In the genomic region with DNA sequence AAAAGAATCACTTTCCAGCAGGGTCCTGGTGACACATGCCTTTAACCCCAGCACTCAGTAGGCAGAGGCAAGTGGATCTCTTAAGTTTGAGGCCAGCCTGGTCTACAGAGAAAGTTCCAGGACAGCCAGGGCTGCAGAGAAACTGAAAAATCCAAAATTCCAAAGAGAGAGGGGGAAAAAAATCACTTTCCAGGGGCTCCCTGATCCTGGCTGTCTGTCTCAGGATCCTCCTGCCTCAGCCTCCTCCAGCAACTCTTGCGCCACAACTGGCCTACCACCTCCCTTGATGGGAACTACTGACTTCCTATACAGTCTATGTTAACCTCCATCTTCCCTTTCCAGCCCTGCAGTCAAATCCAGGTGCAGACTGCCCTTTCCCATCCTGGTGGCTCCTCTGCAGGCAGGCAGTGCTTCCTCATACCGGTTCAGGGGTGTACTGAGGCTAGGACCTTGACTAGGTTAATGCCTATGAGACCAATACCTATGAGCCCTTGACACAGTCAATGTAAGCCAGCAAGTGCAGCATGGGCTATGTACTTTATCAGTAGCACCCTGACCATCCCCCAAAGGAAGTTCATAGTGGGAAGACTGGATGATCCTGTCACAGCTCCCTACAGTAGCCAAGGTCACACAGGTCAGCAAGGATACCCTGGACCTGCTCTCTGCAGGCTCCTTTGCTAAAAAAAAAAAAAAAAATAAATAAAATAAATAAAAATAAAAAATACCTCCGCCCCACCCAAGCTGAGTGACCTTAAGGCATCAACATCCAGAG, we compare ENCODE assay signal across 9 mouse cellular contexts. TPM values are rescaled to one million over a fixed set of nuclear protein-coding genes. Genes with fewer than 3 reads are reported as not detected.
DNase-seq lines count a peak whose midpoint lies in the region; ATAC-seq and TF ChIP-seq lines count a peak whose summit lies in the region.
"Had no signal": no experiment of that assay in that cellular context is flagged by ENCODE, and none has a peak within 500 bp of the region (broad histone marks: within the 10 kb centered on the region; RNA-seq: fewer than 3 reads in every experiment).

No protein-coding gene starts in this region.

- H3K27ac ChIP-seq in hindbrain, embryonic 11.5 days (ENCODE audit: low read depth, low read length), result no peak overlapping the region
- H3K27ac ChIP-seq in hindbrain, embryonic 14.5 days, result no peak overlapping the region
- no peak overlapping the region; the same call in 1 of the 2 replicates for H3K27ac ChIP-seq in intestine, postnatal 0 days (ENCODE audit: low read depth, low read length)
- H3K27ac ChIP-seq in layer of hippocampus, adult 2 months, result no peak overlapping the region

- no peak overlapping the region for H3K4me3 ChIP-seq in hindbrain, embryonic 11.5 days (ENCODE audit: low read depth, low read length)
- H3K4me3 ChIP-seq in hindbrain, embryonic 14.5 days (replicated peaks; ENCODE audit: low read length), result no peak overlapping the region
- H3K4me3 ChIP-seq in intestine, postnatal 0 days (ENCODE audit: low read depth, low read length), result no peak overlapping the region
- no peak overlapping the region for H3K4me3 ChIP-seq in layer of hippocampus, adult 2 months

- DNase-seq in hindbrain, embryonic 11.5 days (ENCODE audit: low spot score), result peak; percentile 36
- DNase-seq in hindbrain, embryonic 14.5 days (ENCODE audit: low spot score), result no peak
- peak; percentile 18 for DNase-seq in 416B (ENCODE audit: low read depth)
- peak; percentile 64 for DNase-seq in NIH3T3 (ENCODE audit: low read depth)
- no peak for DNase-seq in right cerebral cortex, postnatal 14 days
- no peak for DNase-seq in layer of hippocampus, adult 2 months (ENCODE audit: low spot score in 2 of 2)
- no peak for DNase-seq in lung, postnatal 10 days
- DNase-seq: cerebellum, adult 9-11 months had no signal

- 0 out of 2 replicates have a peak, but pooled peaks have one; percentile 15 for ATAC-seq in hindbrain, embryonic 11.5 days (ENCODE audit: low FRiP score)
- ATAC-seq in hindbrain, embryonic 14.5 days (ENCODE audit: low FRiP score), result no peak
- ATAC-seq in intestine, postnatal 0 days, result no peak

- no peaks in the 10 kb centered on the region for H3K9me3 ChIP-seq in hindbrain, embryonic 11.5 days (ENCODE audit: control insufficient read depth, low read length)
- H3K9me3 ChIP-seq in hindbrain, embryonic 14.5 days (ENCODE audit: control insufficient read depth, low read length), result no peaks in the 10 kb centered on the region
- H3K9me3 ChIP-seq in intestine, postnatal 0 days (ENCODE audit: control insufficient read depth), result no peaks in the 10 kb centered on the region

- no peak overlapping the region for H3K4me2 ChIP-seq in hindbrain, embryonic 11.5 days (replicated peaks; ENCODE audit: low read depth, low read length)
- no peak overlapping the region for H3K4me2 ChIP-seq in hindbrain, embryonic 14.5 days (replicated peaks)
- H3K4me2 ChIP-seq in intestine, postnatal 0 days (replicated peaks; ENCODE audit: low read depth), result no peak overlapping the region

- H3K9ac ChIP-seq in hindbrain, embryonic 11.5 days (ENCODE audit: low read depth, low read length), result no peak overlapping the region
- no peak overlapping the region for H3K9ac ChIP-seq in hindbrain, embryonic 14.5 days
- H3K9ac ChIP-seq in intestine, postnatal 0 days (ENCODE audit: low read depth, low read length), result no peak overlapping the region

- WGBS in hindbrain, embryonic 11.5 days, result 95% methylated on average over 3 of the region's 3 CpGs
- WGBS in hindbrain, embryonic 14.5 days, result 88% methylated on average over 3 of the region's 3 CpGs
- WGBS in intestine, postnatal 0 days, result 93% methylated on average over 3 of the region's 3 CpGs

- no peaks in the 10 kb centered on the region for H3K4me1 ChIP-seq in hindbrain, embryonic 11.5 days (replicated peaks; ENCODE audit: control insufficient read depth, insufficient read depth, low read length)
- peaks cover 8% of the 10 kb centered on the region; the same call in 1 of the 2 replicates for H3K4me1 ChIP-seq in hindbrain, embryonic 14.5 days (replicated peaks; ENCODE audit: control insufficient read depth, insufficient read depth, low read length)
- peaks cover 6% of the 10 kb centered on the region for H3K4me1 ChIP-seq in intestine, postnatal 0 days (replicated peaks; ENCODE audit: control insufficient read depth, insufficient read depth, low read length)

- 0 out of 2 replicates have a peak, but pooled peaks have one; percentile 5 for TF ChIP-seq CTCF in intestine, postnatal 0 days (IDR thresholded peaks at IDR 0.05; ENCODE audit: low read depth)
- TF ChIP-seq CTCF in layer of hippocampus, adult 2 months (conservative IDR thresholded peaks at IDR 0.05), result no peak

- no peaks in the 10 kb centered on the region for H3K27me3 ChIP-seq in hindbrain, embryonic 11.5 days (ENCODE audit: control insufficient read depth, insufficient read depth, low read length)
- H3K27me3 ChIP-seq in hindbrain, embryonic 14.5 days (ENCODE audit: control insufficient read depth, insufficient read depth, low read length), result peaks cover 4% of the 10 kb centered on the region; the same call in 1 of the 2 replicates
- no peaks in the 10 kb centered on the region for H3K27me3 ChIP-seq in intestine, postnatal 0 days (replicated peaks; ENCODE audit: control insufficient read depth, insufficient read depth, low read length)

- H3K36me3 ChIP-seq in hindbrain, embryonic 11.5 days (ENCODE audit: control insufficient read depth, insufficient read depth, low read length), result 0 out of 2 replicates have a peak, but pooled peaks cover 2% of the 10 kb centered on the region
- peaks cover 10% of the 10 kb centered on the region; the same call in 1 of the 2 replicates for H3K36me3 ChIP-seq in hindbrain, embryonic 14.5 days (replicated peaks; ENCODE audit: control insufficient read depth, insufficient read depth)
- H3K36me3 ChIP-seq in intestine, postnatal 0 days (ENCODE audit: control insufficient read depth, insufficient read depth), result peaks cover 11% of the 10 kb centered on the region; the same call in 1 of the 2 replicates

RNA-seq across cellular contexts. Expression of gene Zfp36l1, which starts 5.7 kb away (rescaled TPM):
- 112 and 127 TPM in 2 replicates for polyA plus RNA-seq in hindbrain, embryonic 11.5 days (2014; fragmentation: Nextera tagmentation; extraction: Ambion mirVana)
- polyA plus RNA-seq in hindbrain, embryonic 14.5 days (2014; fragmentation: Nextera tagmentation; extraction: Ambion mirVana), result 47.7 and 48.8 TPM in 2 replicates
- 77.9 and 80.7 TPM in 2 replicates for polyA plus RNA-seq in intestine, postnatal 0 days (2015; fragmentation: Nextera tagmentation; extraction: Ambion mirVana)
- total RNA-seq in layer of hippocampus, adult 2 months (2021), result 10 to 100 TPM; 35.2 to 39.4 TPM

Comparison
In these comparisons a context has a peak if more than half of its experiments do, and no peak if none do; other contexts are left out.
1. DNase-seq: peak in hindbrain, embryonic 11.5 days (single experiment), 416B (single experiment) and NIH3T3 (single experiment); none in hindbrain, embryonic 14.5 days (single experiment), right cerebral cortex, postnatal 14 days (single experiment), layer of hippocampus, adult 2 months (0 of 2) and lung, postnatal 10 days (single experiment).